Mouse (Mus musculus): Measurements from ENCODE around the gene Gm6525.

- TF ChIP-seq USF2 (conservative IDR thresholded peaks at IDR 0.05; ENCODE audit: low read depth, low read length): no peak
- no peak for TF ChIP-seq CTCF (conservative IDR thresholded peaks at IDR 0.05 in 1 of 2, IDR thresholded peaks at IDR 0.05 in 1 of 2; ENCODE audit: low read depth in 2 of 2, low read length in 2 of 2)
- TF ChIP-seq MYC (IDR thresholded peaks at IDR 0.05; ENCODE audit: low read depth, low read length): no peak
- TF ChIP-seq POLR2A (IDR thresholded peaks at IDR 0.05; ENCODE audit: low read depth, low read length): no peak
- no peak for TF ChIP-seq EP300 (IDR thresholded peaks at IDR 0.05; ENCODE audit: low read length)
- TF ChIP-seq IRF4 (IDR thresholded peaks at IDR 0.05; ENCODE audit: low read depth, low read length): no peak
- TF ChIP-seq SIN3A (IDR thresholded peaks at IDR 0.05; ENCODE audit: low read length): no peak
- no peak for TF ChIP-seq GABPA (IDR thresholded peaks at IDR 0.05; ENCODE audit: insufficient replicate concordance, low read depth, low read length)
- no peak for TF ChIP-seq MAFK (IDR thresholded peaks at IDR 0.05; ENCODE audit: insufficient replicate concordance, low read length)
These were observed 25.6 kb downstream of the Gm6525 start for GRCm38 (mm10) chr3:84199516-84199915.
